Comparison of ENCODE assay signal across 19 mouse cellular contexts in the genomic region with DNA sequence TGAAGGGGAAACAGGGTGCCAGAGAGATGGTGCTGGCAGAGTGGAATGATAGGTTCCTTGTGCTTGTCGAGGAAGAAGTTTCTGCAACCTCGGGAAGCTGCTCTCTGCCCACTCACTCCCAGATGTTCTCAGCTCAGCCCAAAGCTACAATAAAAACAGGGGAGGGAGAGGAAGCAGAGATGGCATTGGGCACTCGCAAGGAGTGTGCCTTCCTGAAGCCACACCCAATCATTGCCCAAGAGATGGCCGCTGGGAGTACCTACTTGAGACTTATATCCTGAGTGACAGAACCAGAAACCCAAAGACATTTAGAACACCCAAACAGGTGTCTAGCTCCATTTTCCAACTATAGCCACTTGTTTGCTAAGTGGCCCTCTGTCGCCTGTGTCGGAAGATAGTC. TPM values are rescaled to one million over a fixed set of nuclear protein-coding genes. Genes with fewer than 3 reads are reported as not detected.
DNase-seq lines count a peak whose midpoint lies in the region; ATAC-seq lines count a peak whose summit lies in the region.
"Had no signal": no experiment of that assay in that cellular context is flagged by ENCODE, and none has a peak within 500 bp of the region (broad histone marks: within the 10 kb centered on the region; RNA-seq: fewer than 3 reads in every experiment).

No protein-coding gene starts in this region.

- DNase-seq in lung, postnatal 36 days: peak; percentile 20
- DNase-seq in lung, adult 18-20 months: no peak
- DNase-seq in testis, postnatal 14 days (ENCODE audit: low spot score): no peak
- no peak for DNase-seq in liver
- DNase-seq: adrenal gland, adult 2 months; adrenal gland, postnatal 10 days; adrenal gland, postnatal 25 days; cerebellum, adult 11 months; cerebellum, adult 18-20 months; cerebellum, adult 8-10 months; cerebellum, adult 9-11 months; cerebellum, postnatal 14 days; cerebellum, postnatal 36 days; embryo, embryonic 11 days; forebrain, postnatal 0 days had no signal

- peak; percentile 63 for ATAC-seq in megakaryocyte, adult 5-6 weeks (ENCODE audit: poor library complexity, severe bottlenecking)
- ATAC-seq: forebrain, embryonic 14.5 days had no signal

RNA-seq across cellular contexts. Expression of a gene that starts 20.8 kb away (rescaled TPM):
- total RNA-seq in megakaryocyte, adult 5-6 weeks (2015): 31.9 and 32.8 TPM in 2 replicates
- 28.1 and 39.5 TPM in 2 replicates for total RNA-seq in megakaryocyte, adult 5-6 weeks (2017)
- total RNA-seq: MEL had no signal

RNA-seq across cellular contexts. Expression of a gene that starts 48.7 kb away (rescaled TPM):
- total RNA-seq in megakaryocyte, adult 5-6 weeks (2015): 0.32 TPM in 1 of 2 replicates, not detected in the other
- 0.08 and 0.26 TPM in 2 replicates for total RNA-seq in megakaryocyte, adult 5-6 weeks (2017)
- total RNA-seq: adrenal gland, adult 2 months; adrenal gland, postnatal 25 days; common myeloid progenitor, adult 5-6 weeks; MEL had no signal
